In the genomic region with DNA sequence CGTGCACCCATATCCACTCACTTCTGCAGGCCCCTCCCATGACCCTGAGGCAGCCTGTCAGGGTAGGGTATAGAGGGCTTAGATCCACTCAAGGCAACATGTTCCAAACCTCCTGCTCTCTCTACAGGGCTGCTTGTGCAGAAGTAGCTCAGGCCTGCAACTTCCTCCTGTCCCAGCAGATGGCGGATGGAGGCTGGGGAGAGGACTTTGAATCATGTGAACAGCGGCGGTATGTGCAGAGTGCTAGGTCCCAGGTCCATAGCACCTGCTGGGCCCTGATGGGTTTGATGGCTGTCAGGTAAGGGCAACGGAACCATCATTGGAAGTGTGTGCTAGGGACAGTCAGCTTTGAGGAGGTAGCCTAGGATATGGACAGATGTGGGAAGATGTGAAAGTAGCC, we compare ENCODE assay signal across 14 mouse cellular contexts. TPM values are rescaled to one million over a fixed set of nuclear protein-coding genes. Genes with fewer than 3 reads are reported as not detected.
DNase-seq lines count a peak whose midpoint lies in the region; ATAC-seq and TF ChIP-seq lines count a peak whose summit lies in the region.
"Had no signal": no experiment of that assay in that cellular context is flagged by ENCODE, and none has a peak within 500 bp of the region (broad histone marks: within the 10 kb centered on the region; RNA-seq: fewer than 3 reads in every experiment).

No protein-coding gene starts in this region.

- peaks cover 93% of the 10 kb centered on the region for H3K36me3 ChIP-seq in hindbrain, postnatal 0 days (ENCODE audit: insufficient read depth, low read length)
- peaks cover 81% of the 10 kb centered on the region for H3K36me3 ChIP-seq in hindbrain, embryonic 16.5 days (ENCODE audit: control insufficient read depth, insufficient read depth, low read length)

- H3K4me3 ChIP-seq in hindbrain, postnatal 0 days (ENCODE audit: low read length): no peak overlapping the region
- H3K4me3 ChIP-seq in hindbrain, embryonic 16.5 days (ENCODE audit: low read length): no peak overlapping the region
- H3K4me3 ChIP-seq in lung, adult 2 months (replicated peaks; ENCODE audit: extremely low read depth, low read depth, low read length): no peak overlapping the region
- H3K4me3 ChIP-seq: embryonic facial prominence, embryonic 12.5 days; megakaryocyte, embryonic 14.5 days had no signal

- no peak for TF ChIP-seq POLR2A in lung, adult 2 months (IDR thresholded peaks at IDR 0.05; ENCODE audit: borderline replicate concordance, extremely low read depth, low read depth, low read length)

- H3K4me1 ChIP-seq in hindbrain, postnatal 0 days (ENCODE audit: insufficient read depth, low read length): no peaks in the 10 kb centered on the region
- no peaks in the 10 kb centered on the region for H3K4me1 ChIP-seq in hindbrain, embryonic 16.5 days (ENCODE audit: control insufficient read depth, insufficient read depth, low read depth, low read length)
- no peaks in the 10 kb centered on the region for H3K4me1 ChIP-seq in lung, adult 2 months (ENCODE audit: control insufficient read depth, insufficient read depth, low read length)
- H3K4me1 ChIP-seq: embryonic facial prominence, embryonic 12.5 days had no signal

- peak; percentile 61 for TF ChIP-seq CTCF in hindbrain, postnatal 0 days (IDR thresholded peaks at IDR 0.05; ENCODE audit: low read depth)
- TF ChIP-seq CTCF in lung, adult 2 months (IDR thresholded peaks at IDR 0.05; ENCODE audit: insufficient read depth, low read length): peak; percentile 21; the same call in 1 of the 2 replicates

- H3K9ac ChIP-seq in hindbrain, postnatal 0 days (replicated peaks; ENCODE audit: low read length): no peak overlapping the region
- no peak overlapping the region for H3K9ac ChIP-seq in hindbrain, embryonic 16.5 days (ENCODE audit: low read depth, low read length)
- H3K9ac ChIP-seq: embryonic facial prominence, embryonic 12.5 days had no signal

- H3K9me3 ChIP-seq in hindbrain, postnatal 0 days (ENCODE audit: low read length): no peaks in the 10 kb centered on the region
- H3K9me3 ChIP-seq in hindbrain, embryonic 16.5 days (ENCODE audit: control insufficient read depth, low read length): no peaks in the 10 kb centered on the region
- H3K9me3 ChIP-seq: embryonic facial prominence, embryonic 12.5 days; megakaryocyte, embryonic 14.5 days had no signal

- no peak overlapping the region for H3K4me2 ChIP-seq in hindbrain, postnatal 0 days (ENCODE audit: low read depth, low read length)
- no peak overlapping the region for H3K4me2 ChIP-seq in hindbrain, embryonic 16.5 days (ENCODE audit: low read length)
- H3K4me2 ChIP-seq: embryonic facial prominence, embryonic 12.5 days had no signal

- WGBS in hindbrain, postnatal 0 days: 92% methylated on average over 5 of the region's 5 CpGs
- 87% methylated on average over 5 of the region's 5 CpGs for WGBS in hindbrain, embryonic 16.5 days
- WGBS in lung, adult 2 months: 94% methylated on average over 5 of the region's 5 CpGs

- H3K27me3 ChIP-seq in hindbrain, postnatal 0 days (ENCODE audit: insufficient read depth, low read length): no peaks in the 10 kb centered on the region
- H3K27me3 ChIP-seq in hindbrain, embryonic 16.5 days (replicated peaks; ENCODE audit: control insufficient read depth, insufficient read depth, low read length): no peaks in the 10 kb centered on the region
- H3K27me3 ChIP-seq: embryonic facial prominence, embryonic 12.5 days; megakaryocyte, embryonic 14.5 days had no signal

- no peak overlapping the region for H3K27ac ChIP-seq in hindbrain, postnatal 0 days
- H3K27ac ChIP-seq in hindbrain, embryonic 16.5 days (ENCODE audit: low read depth, low read length): no peak overlapping the region
- H3K27ac ChIP-seq: embryonic facial prominence, embryonic 12.5 days had no signal

- 0 out of 2 replicates have a peak, but pooled peaks have one; percentile 27 for ATAC-seq in hindbrain, postnatal 0 days
- ATAC-seq in hindbrain, embryonic 16.5 days: no peak
- 0 out of 2 replicates have a peak, but pooled peaks have one; percentile 36 for ATAC-seq in common myeloid progenitor, adult 5-6 weeks (replicated peaks; ENCODE audit: low read depth, poor library complexity, severe bottlenecking)

- DNase-seq in hindbrain, postnatal 0 days (ENCODE audit: low spot score): no peak
- no peak for DNase-seq in lung, adult 2 months
- no peak for DNase-seq in lung, adult 18-20 months
- peak; percentile 49 for DNase-seq in ES-CJ7 (ENCODE audit: low read depth, low spot score)
- DNase-seq in urinary bladder, postnatal 36 days (ENCODE audit: low spot score in 2 of 2): no peak
- DNase-seq in left cerebral cortex, adult 9 months (ENCODE audit: low spot score in 2 of 2): no peak
- DNase-seq: layer of hippocampus, postnatal 36 days had no signal

RNA-seq across cellular contexts. Expression of gene Spatc1l, which starts 11.6 kb away (rescaled TPM):
- total RNA-seq in hindbrain, postnatal 0 days (2014; rRNA removed): not detected in 2 replicates
- polyA plus RNA-seq in hindbrain, postnatal 0 days (2015; fragmentation: Nextera tagmentation; extraction: Ambion mirVana): not detected in 2 replicates
- polyA plus RNA-seq in hindbrain, embryonic 16.5 days (2015; fragmentation: Nextera tagmentation; extraction: Ambion mirVana): 0.14 TPM in 1 of 2 replicates, not detected in the other
- polyA plus RNA-seq in lung, adult 2 months (2012; rRNA removed): 0.22 and 0.28 TPM in 2 replicates
- total RNA-seq in common myeloid progenitor, adult 5-6 weeks (2017): not detected in 2 replicates
- total RNA-seq: hematopoietic stem cell, adult 5-6 weeks; layer of hippocampus, postnatal 36 days; neutrophil, adult 5-6 weeks had no signal
- polyA plus RNA-seq: embryonic facial prominence, embryonic 12.5 days had no signal

RNA-seq across cellular contexts. Expression of gene Lss, which starts 19.1 kb away (rescaled TPM):
- total RNA-seq in hindbrain, postnatal 0 days (2014; rRNA removed): 55.1 and 68.1 TPM in 2 replicates
- 33.5 and 38.0 TPM in 2 replicates for polyA plus RNA-seq in hindbrain, postnatal 0 days (2015; fragmentation: Nextera tagmentation; extraction: Ambion mirVana)
- 41.6 and 50.7 TPM in 2 replicates for polyA plus RNA-seq in hindbrain, embryonic 16.5 days (2015; fragmentation: Nextera tagmentation; extraction: Ambion mirVana)
- 20.7 and 30.0 TPM in 2 replicates for polyA plus RNA-seq in lung, adult 2 months (2012; rRNA removed)
- 4.2 and 5.1 TPM in 2 replicates for total RNA-seq in common myeloid progenitor, adult 5-6 weeks (2017)

RNA-seq across cellular contexts. Expression of gene Ftcd, which starts 25.0 kb away (rescaled TPM):
- total RNA-seq in hindbrain, postnatal 0 days (2014; rRNA removed): 0.75 TPM in 1 of 2 replicates, not detected in the other
- 0.14 TPM in 1 of 2 replicates, not detected in the other for polyA plus RNA-seq in hindbrain, postnatal 0 days (2015; fragmentation: Nextera tagmentation; extraction: Ambion mirVana)
- polyA plus RNA-seq in hindbrain, embryonic 16.5 days (2015; fragmentation: Nextera tagmentation; extraction: Ambion mirVana): 0.08 and 0.10 TPM in 2 replicates
- 0.03 and 0.24 TPM in 2 replicates for polyA plus RNA-seq in lung, adult 2 months (2012; rRNA removed)
- total RNA-seq in common myeloid progenitor, adult 5-6 weeks (2017): not detected in 2 replicates
- total RNA-seq: hematopoietic stem cell, adult 5-6 weeks; layer of hippocampus, postnatal 36 days; neutrophil, adult 5-6 weeks had no signal
- polyA plus RNA-seq: frontal cortex, adult 2 months had no signal
